Mouse (Mus musculus): ENCODE measurements at regions not wholly inside any gene's neighbourhood (a gene's known extent, or its start where the extent isn't known, plus 50 kb on each side); places are given as distances from the start of the nearest gene placed in this dataset.

DNA sequence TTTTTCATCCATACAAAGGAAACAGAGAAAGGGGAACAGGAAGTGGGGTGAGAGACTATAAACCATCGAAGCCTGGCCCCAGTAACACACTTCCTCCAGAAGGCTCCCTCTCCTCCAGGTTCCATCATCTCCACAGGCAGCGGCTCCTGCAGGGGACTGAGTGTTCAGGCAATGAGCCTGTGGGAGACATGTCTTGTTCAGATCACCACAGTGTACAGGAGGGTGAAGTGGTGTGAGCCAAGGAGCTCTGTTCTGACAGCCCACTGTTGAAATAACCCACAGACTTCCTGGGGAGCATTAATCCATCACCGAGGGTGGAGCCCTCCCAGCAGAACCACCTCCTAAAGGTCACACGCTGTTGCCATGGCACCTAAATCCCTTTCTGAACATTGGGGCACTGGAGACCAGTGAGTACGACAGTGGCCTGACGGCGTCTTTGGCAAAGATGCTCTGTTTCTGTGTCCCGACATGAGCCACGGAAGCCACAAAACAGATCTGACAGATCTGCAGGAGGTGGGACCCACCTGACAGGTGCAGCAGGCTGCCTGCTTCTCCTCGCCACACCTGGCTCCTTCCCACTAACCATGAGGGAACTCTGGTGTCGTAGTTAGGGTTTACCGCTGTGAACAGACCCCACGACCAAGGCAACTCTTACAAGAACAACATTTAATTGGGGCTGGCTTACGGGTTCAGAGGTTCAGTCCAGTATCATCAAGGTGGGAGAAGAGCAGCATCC, 60.9 kb downstream of the Psmg1 start:
- DNase-seq (ENCODE audit: low spot score in 2 of 2), result no peak

- DNase-seq (ENCODE audit: low spot score in 2 of 2), result no peak
Observed at GRCm38 (mm10) chr16:95928290-95929260, 62.2 kb downstream of the Psmg1 start.

DNA sequence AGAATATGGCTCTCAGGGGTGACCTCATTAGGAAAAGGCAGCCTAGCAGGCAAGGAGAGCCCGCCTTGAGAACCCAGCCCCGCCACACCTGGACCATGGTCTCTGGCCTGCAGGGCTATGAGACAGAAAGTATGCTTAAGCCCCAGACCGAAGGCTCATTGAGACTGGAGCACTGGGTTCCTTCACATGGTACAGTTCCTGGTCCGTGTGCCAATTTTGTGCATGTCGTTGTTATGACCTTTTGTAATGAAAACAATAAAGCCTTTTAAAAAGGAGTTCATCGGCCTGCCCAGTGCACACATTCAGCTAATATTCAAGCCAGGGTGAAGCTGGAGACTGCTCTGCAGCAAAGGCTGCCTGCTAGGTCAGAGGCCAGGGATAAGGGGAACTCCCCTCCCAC, 64.2 kb downstream of the Psmg1 start:
- no peak for DNase-seq (ENCODE audit: low spot score in 2 of 2)

DNA sequence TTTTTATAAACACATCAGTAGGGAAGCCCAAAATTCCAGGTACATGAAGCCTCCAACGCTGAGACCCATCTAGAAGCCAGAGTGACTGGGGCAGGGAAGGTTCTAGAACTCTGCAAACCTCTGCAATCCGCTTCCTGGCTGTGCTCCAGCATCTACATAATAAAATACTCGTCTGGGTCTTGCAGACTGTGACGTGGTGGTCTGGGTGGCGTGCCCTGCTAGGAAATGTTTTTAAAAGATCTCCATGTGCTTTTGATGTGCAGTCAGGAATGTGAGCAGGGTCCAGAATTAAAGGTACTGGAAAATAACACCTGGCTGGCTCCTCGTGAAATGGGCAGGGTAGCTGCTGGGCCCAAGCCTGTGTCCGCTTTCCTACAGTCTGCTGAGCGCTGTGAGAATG, 66.0 kb downstream of the Psmg1 start:
- no peak for DNase-seq (ENCODE audit: low spot score in 2 of 2)

GRCm38 (mm10) chr16:95923991-95924390, 66.8 kb downstream of the Psmg1 start:
- DNase-seq (ENCODE audit: low spot score in 2 of 2), result no peak

GRCm38 (mm10) chr16:95922369-95922934, 68.3 kb downstream of the Psmg1 start:
- no peak for DNase-seq (ENCODE audit: low spot score in 2 of 2)

DNA sequence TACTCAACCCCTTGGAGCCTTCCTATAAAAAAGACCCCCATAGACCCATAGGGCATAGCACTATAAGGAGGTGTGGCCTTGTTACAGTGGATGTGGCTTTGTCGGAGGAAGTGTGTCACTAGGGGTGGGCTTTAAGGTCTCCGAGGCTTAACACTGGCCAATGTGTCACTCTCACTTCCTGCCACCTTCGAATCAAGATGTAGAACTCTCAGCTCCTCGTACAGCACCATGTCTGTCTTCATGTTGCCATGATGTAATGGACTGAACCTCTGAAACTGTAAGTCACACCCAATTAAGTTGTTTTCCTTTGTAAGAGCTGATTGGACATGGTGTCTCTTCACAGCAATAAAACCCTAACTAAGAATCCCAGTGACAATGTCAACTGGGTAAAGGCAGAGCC, 69.6 kb downstream of the Psmg1 start:
- DNase-seq (ENCODE audit: low spot score in 2 of 2), result no peak

- DNase-seq (ENCODE audit: low spot score in 2 of 2), result peak in 1 of 2 experiments; percentile 12
Observed at GRCm38 (mm10) chr16:95918651-95919425, 71.9 kb downstream of the Psmg1 start.

DNA sequence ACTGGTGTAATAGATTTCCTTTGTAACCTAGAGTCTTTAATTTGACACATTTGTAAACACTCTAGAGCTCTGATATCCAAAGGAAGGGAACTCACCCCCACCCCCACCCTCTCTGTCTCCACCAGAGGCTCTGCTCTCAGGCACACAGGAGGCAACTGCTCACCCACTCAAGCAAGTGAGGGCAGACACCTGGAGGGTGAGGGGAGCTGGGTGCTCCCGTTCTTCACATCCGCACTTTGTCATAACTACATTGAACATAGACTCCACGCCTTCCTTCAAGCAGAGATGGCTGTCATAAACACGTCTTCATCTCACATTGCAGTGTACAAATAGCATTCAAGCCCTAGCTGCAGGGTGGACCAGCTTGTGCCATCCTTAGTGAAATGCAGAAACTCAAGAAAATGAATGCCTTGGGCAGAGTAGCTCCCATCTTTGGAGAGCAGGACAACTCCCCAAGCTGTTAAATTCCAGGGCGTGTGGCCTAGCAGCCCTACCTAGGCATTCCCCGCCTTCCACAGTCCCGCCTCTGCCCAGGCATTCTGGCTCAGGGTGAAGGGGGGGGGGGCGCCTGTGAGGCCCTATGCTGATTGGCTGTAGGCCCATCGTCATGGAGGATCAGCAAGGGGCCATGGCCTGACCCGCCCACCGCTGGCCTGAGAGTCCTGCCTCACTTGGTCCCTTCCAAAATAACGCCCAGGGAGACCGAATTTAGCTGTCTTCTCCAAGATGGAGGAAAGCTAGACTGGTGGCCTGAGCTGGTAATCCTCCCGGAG, 72.9 kb downstream of the Psmg1 start:
- no peak for DNase-seq (ENCODE audit: low spot score in 2 of 2)

DNA sequence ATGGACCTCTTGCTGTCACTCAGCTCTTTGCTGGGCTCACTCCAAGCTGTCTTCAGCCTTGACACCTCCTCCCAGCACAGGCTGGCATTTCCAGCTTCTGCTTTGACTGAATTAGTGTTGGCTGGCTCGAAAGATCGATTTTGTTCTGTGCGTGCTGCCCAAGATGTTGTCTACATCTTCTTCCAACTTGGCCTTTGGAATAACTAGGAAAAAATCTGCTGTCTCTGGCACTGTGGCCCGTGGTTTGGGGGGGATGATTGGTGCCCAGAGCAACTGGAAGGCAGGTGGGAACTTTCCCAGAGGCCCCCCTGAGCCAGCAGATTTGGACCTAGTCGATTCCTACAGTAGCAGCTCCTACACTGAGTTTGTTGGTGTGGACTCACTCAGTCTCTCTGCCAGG, 76.9 kb downstream of the Psmg1 start:
- DNase-seq (ENCODE audit: low spot score in 2 of 2), result peak in 1 of 2 experiments; percentile 7

GRCm38 (mm10) chr16:95904531-95905165, 86.1 kb downstream of the Psmg1 start:
- DNase-seq (ENCODE audit: low spot score in 2 of 2), result no peak

- no peak for DNase-seq (ENCODE audit: low spot score in 2 of 2)
Observed at GRCm38 (mm10) chr16:95903383-95903913, 87.3 kb downstream of the Psmg1 start.

DNA sequence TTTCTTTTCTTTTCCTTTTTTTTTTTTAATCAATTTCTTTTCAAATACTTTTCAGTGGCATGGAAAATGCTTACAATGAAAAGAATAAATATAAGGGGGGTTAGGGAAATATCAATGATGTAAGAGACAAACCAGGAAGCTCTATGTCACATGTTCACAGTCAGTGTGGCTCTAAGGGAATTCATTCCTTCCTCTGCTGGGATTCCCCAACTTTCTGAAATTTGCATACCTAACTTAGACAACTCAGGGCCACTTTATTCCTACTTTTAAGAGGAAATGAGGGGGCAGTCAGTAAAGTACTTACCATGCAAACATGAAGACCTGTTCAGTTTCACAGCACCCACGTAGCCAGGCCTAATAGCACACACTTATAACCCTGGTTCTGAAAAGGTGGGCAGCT, 88.6 kb downstream of the Psmg1 start:
- DNase-seq (ENCODE audit: low spot score in 2 of 2), result no peak

DNA sequence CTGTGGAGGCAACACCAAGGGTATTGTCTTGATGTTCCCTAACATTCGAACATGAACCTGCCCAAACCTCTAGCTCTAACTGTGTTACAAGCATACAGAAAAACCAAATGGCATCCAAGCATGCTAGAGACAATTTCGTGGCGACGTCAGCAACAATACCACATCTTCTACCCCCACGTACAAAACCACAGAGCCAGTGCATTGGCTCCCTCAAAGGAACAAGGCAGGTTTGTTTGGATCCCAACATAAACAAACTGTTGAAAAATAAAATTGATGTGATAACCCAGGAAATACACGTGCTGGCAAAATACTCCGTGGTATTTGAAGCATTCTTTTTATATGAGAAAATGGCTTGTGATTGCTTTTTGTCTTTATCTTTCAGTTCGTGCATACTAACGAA, 89.4 kb downstream of the Psmg1 start:
- DNase-seq (ENCODE audit: low spot score in 2 of 2), result no peak

- no peak for DNase-seq (ENCODE audit: low spot score in 2 of 2)
Observed at GRCm38 (mm10) chr16:95900181-95900580, 90.6 kb downstream of the Psmg1 start.

DNA sequence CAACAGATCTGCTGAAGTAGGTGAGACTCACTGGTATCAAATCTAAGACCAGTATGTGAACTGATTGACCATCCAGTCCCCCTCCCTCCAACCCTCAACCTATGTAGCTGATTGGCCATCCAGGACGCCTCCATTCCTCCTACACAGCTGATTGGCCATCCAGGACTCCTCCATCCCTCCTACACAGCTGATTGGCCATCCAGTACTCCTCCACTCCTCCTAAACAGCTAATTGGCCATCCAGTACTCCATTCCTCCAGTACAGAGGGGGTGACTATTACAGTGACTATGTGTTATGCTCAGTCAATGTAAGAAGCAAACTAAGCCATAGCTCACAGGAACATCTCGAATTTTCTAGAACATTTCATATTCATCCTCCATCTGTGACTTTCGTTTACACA, 91.1 kb downstream of the Psmg1 start:
- no peak for DNase-seq (ENCODE audit: low spot score in 2 of 2)

- no peak for DNase-seq (ENCODE audit: low spot score in 2 of 2)
Observed at GRCm38 (mm10) chr16:95897843-95898242, 92.9 kb downstream of the Psmg1 start.

DNA sequence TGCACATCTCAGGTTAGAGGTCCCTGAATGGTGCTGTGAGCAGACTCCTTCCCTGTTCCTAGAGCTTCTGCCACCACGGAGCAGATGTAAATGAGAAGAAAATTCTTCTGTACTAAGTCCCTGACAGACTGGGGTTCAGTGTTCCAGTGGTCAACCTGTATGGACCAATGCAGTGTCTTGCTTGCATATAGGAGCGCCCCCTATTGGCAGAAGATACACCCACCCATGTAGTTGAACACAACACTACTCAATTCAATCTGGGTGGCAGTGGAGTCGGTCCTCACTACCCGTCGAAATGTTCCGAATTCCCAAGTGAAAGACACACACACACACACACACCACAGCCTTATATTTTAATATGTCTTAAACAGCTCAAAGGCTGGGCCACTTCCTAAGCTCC, 94.6 kb downstream of the Psmg1 start:
- DNase-seq (ENCODE audit: low spot score in 2 of 2), result no peak

- no peak for DNase-seq (ENCODE audit: low spot score in 2 of 2)
Observed at GRCm38 (mm10) chr16:95893534-95894290, 97.0 kb downstream of the Psmg1 start.

Measured in frontal cortex, postnatal 25 days (tissue).